Mouse (Mus musculus) MEL (cell line): ENCODE data around the gene Serpind1. TPM values are rescaled to one million over a fixed set of nuclear protein-coding genes. Genes with fewer than 3 reads are reported as not detected.

Experiments
- DNase-seq: peaks from one replicate; pipeline ENCODE4 v3.0.0; 2011; ENCODE audit warnings: low read depth, low spot score
- H3K27ac ChIP-seq: 2 replicates; pipeline ENCODE4 v1.5.1; 2012; ENCODE audit warnings: low read depth, mild to moderate bottlenecking, control low read depth, low read length, moderate library complexity; ENCODE audit not compliant: control insufficient read depth
- H3K27me3 ChIP-seq, 2 experiments: fragments of 150-350 bp in 1 of 2; sonication (generic) in 1 of 2; 2 replicates each; pipeline ENCODE4 v1.6.1; 2012; ENCODE audit warnings: low read length in 2 of 2, mild to moderate bottlenecking in 2 of 2, improper control_type of control experiment in 1 of 2, moderate library complexity in 1 of 2; ENCODE audit not compliant: insufficient read depth in 2 of 2, control insufficient read depth in 1 of 2
- H3K36me3 ChIP-seq, 2 experiments: 2 replicates each; pipeline ENCODE4 v1.6.1; 2012 to 2014; ENCODE audit warnings: low read length in 2 of 2, improper control_type of control experiment in 1 of 2, inconsistent platforms in 1 of 2, mild to moderate bottlenecking in 1 of 2; ENCODE audit not compliant: insufficient read depth in 2 of 2, control insufficient read depth in 1 of 2
- H3K4me1 ChIP-seq, 2 experiments: fragments of 150-350 bp in 1 of 2; sonication (generic) in 1 of 2; 2 replicates each; pipeline ENCODE4 v1.6.1; 2012; ENCODE audit warnings: low read length in 2 of 2, improper control_type of control experiment in 1 of 2, mild to moderate bottlenecking in 1 of 2; ENCODE audit not compliant: insufficient read depth in 2 of 2, control insufficient read depth in 1 of 2
- H3K4me3 ChIP-seq, 2 experiments: fragments of 150-350 bp in 1 of 2; sonication (generic) in 1 of 2; 2 replicates each; pipeline ENCODE4 v1.5.1; 2012; ENCODE audit warnings: low read depth in 2 of 2, low read length in 2 of 2, mild to moderate bottlenecking in 2 of 2, moderate library complexity in 2 of 2, control low read depth in 1 of 2, improper control_type of control experiment in 1 of 2; ENCODE audit not compliant: control insufficient read depth in 1 of 2, insufficient read depth in 1 of 2
- H3K79me2 ChIP-seq: 2 replicates; pipeline ENCODE4 v1.6.1; 2012; ENCODE audit warnings: mild to moderate bottlenecking, low read length, moderate library complexity; ENCODE audit not compliant: control insufficient read depth, poor library complexity, insufficient read depth
- H3K9ac ChIP-seq: 2 replicates; pipeline ENCODE4 v1.6.1; 2012; ENCODE audit warnings: low read depth, mild to moderate bottlenecking, control low read depth, low read length, moderate library complexity; ENCODE audit not compliant: control insufficient read depth, poor library complexity, severe bottlenecking
- H3K9me3 ChIP-seq: fragments of 150-350 bp; sonication (generic); replicated peaks from 2 replicates; pipeline ENCODE4 v1.6.1; 2012; ENCODE audit warnings: mild to moderate bottlenecking, low read length, improper control_type of control experiment, moderate library complexity; ENCODE audit not compliant: insufficient read depth
- CHD2 ChIP-seq: IDR thresholded peaks from 2 replicates; pipeline ENCODE4 v1.6.1; 2011; ENCODE audit warnings: low read length, improper control_type of control experiment
- CTCF ChIP-seq, 3 experiments: IDR thresholded peaks in 2 of 3; conservative IDR thresholded peaks in 1 of 3; 2 replicates each; pipeline ENCODE4 v1.5.1; 2011 to 2012; ENCODE audit warnings: low read length in 3 of 3, low read depth in 2 of 3, mild to moderate bottlenecking in 2 of 3, improper control_type of control experiment in 1 of 3, inconsistent platforms in 1 of 3, mixed read lengths in 1 of 3, moderate library complexity in 1 of 3; ENCODE audit not compliant: control insufficient read depth in 1 of 3, insufficient read depth in 1 of 3, poor library complexity in 1 of 3, severe bottlenecking in 1 of 3
- E2F4 ChIP-seq: IDR thresholded peaks from 2 replicates; pipeline ENCODE4 v1.6.1; 2011; ENCODE audit warnings: low read depth, low read length, improper control_type of control experiment, borderline replicate concordance
- ETS1 ChIP-seq: IDR thresholded peaks from 2 replicates; pipeline ENCODE4 v1.6.1; 2012; ENCODE audit warnings: low read depth, mild to moderate bottlenecking, inconsistent platforms, low read length, improper control_type of control experiment, moderate library complexity
- GATA1 ChIP-seq: IDR thresholded peaks from 2 replicates; pipeline ENCODE4 v1.6.1; 2011; ENCODE audit warnings: low read depth, low read length, improper control_type of control experiment
- HCFC1 ChIP-seq: IDR thresholded peaks from 2 replicates; pipeline ENCODE4 v1.6.1; 2012; ENCODE audit warnings: low read depth, mild to moderate bottlenecking, inconsistent platforms, low read length, improper control_type of control experiment, moderate library complexity
- JUND ChIP-seq: IDR thresholded peaks from 2 replicates; pipeline ENCODE4 v1.6.1; 2011; ENCODE audit warnings: low read depth, mild to moderate bottlenecking, improper control_type of control experiment, low read length
- MAZ ChIP-seq: IDR thresholded peaks from 2 replicates; pipeline ENCODE4 v1.6.1; 2012; ENCODE audit warnings: low read depth, mild to moderate bottlenecking, inconsistent platforms, low read length, improper control_type of control experiment
- MXI1 ChIP-seq: IDR thresholded peaks from 2 replicates; pipeline ENCODE4 v1.6.1; 2011; ENCODE audit warnings: mild to moderate bottlenecking, low read depth, low read length, improper control_type of control experiment
- MYB ChIP-seq: IDR thresholded peaks from 2 replicates; pipeline ENCODE4 v1.6.1; 2011; ENCODE audit warnings: mild to moderate bottlenecking, low read depth, low read length, improper control_type of control experiment
- NRF1 ChIP-seq: IDR thresholded peaks from 2 replicates; pipeline ENCODE4 v1.6.1; 2014; ENCODE audit warnings: low read depth, mild to moderate bottlenecking, inconsistent platforms, low read length, improper control_type of control experiment, moderate library complexity; ENCODE audit not compliant: poor library complexity, insufficient read depth, severe bottlenecking
- SIN3A ChIP-seq: IDR thresholded peaks from 2 replicates; pipeline ENCODE4 v1.6.1; 2012; ENCODE audit warnings: low read length, improper control_type of control experiment, inconsistent platforms
- TAL1 ChIP-seq: IDR thresholded peaks from 2 replicates; pipeline ENCODE4 v1.6.1; 2012; ENCODE audit warnings: mild to moderate bottlenecking, inconsistent platforms, low read length, moderate library complexity, mixed read lengths
- TBP ChIP-seq: IDR thresholded peaks from 2 replicates; pipeline ENCODE4 v1.8.0; 2011; ENCODE audit warnings: low read depth, low read length, improper control_type of control experiment
- TCF12 ChIP-seq: IDR thresholded peaks from 2 replicates; pipeline ENCODE4 v1.6.1; 2014; ENCODE audit warnings: low read depth, mild to moderate bottlenecking, inconsistent platforms, low read length, improper control_type of control experiment, moderate library complexity
- ZC3H11A ChIP-seq: IDR thresholded peaks from 2 replicates; pipeline ENCODE4 v1.6.1; 2012; ENCODE audit warnings: low read depth, mild to moderate bottlenecking, inconsistent platforms, low read length, improper control_type of control experiment
- ZKSCAN1 ChIP-seq: IDR thresholded peaks from 2 replicates; pipeline ENCODE4 v1.6.1; 2012; ENCODE audit warnings: low read depth, mild to moderate bottlenecking, inconsistent platforms, low read length, improper control_type of control experiment, moderate library complexity
- polyA plus RNA-seq, 2 experiments: library from polyadenylated mRNA; stranded (reverse) in 1 of 2; unstranded in 1 of 2; fragments of >175 nt in 1 of 2; fragments of >200 nt in 1 of 2; gene quantifications; 2 replicates each; pipeline versions ENCODE4 v1.2.1 to v1.2.4; 2012; ENCODE audit warnings: low replicate concordance in 2 of 2, low read depth in 1 of 2; ENCODE audit not compliant: insufficient read length in 2 of 2, insufficient read depth in 1 of 2, missing spikeins in 1 of 2
- total RNA-seq: library from RNA; depleted of rRNA; stranded (reverse); fragments of 300-350 nt; gene quantifications from 2 replicates; pipeline ENCODE4 v1.2.3, GENCODE M21; 2012

Serpind1 gene
- total and polyA plus RNA-seq, 3 experiments: not detected

GRCm38 (mm10) chr16:17339701-17340100 lies 8.5 kb downstream of the Serpind1 start:
- Histone ChIP-seq H3K9ac (no peak overlapping the region), H3K4me3 (no peak overlapping the region), H3K79me2 (no peaks in the 10 kb centered on the region), H3K27ac (no peak overlapping the region), H3K4me1 (peaks cover 0 to 2% of the 10 kb centered on the region in 2 experiments; a peak in 3 of 4 replicates), H3K27me3 (no peaks in the 10 kb centered on the region), H3K9me3 (no peaks in the 10 kb centered on the region), H3K36me3 (no peaks in the 10 kb centered on the region; a peak in 1 of 4 replicates)
- no peak for DNase-seq
- TF ChIP-seq ETS1 (no peak), ZKSCAN1 (no peak), MYB (no peak), MXI1 (no peak), ZC3H11A (no peak), HCFC1 (no peak), GATA1 (no peak), JUND (no peak), TAL1 (no peak), MAZ (no peak), TCF12 (no peak), TBP (no peak)

- DNase-seq: no peak
- Histone ChIP-seq H3K27ac (no peak overlapping the region), H3K27me3 (no peaks in the 10 kb centered on the region), H3K4me3 (no peak overlapping the region), H3K36me3 (no peaks in the 10 kb centered on the region; a peak in 1 of 4 replicates), H3K9ac (no peak overlapping the region), H3K9me3 (no peaks in the 10 kb centered on the region), H3K4me1 (peaks cover 0 to 2% of the 10 kb centered on the region in 2 experiments; a peak in 3 of 4 replicates)
- TF ChIP-seq CHD2: no peak
- TF ChIP-seq CTCF (IDR thresholded peaks at IDR 0.05 in 2 of 3, conservative IDR thresholded peaks at IDR 0.05 in 1 of 3; ENCODE audit: control insufficient read depth in 1 of 3, insufficient read depth in 1 of 3, low read depth in 2 of 3, low read length in 3 of 3, poor library complexity in 1 of 3, severe bottlenecking in 1 of 3): no peak
- TF ChIP-seq MXI1: no peak
- no peak for TF ChIP-seq HCFC1
- no peak for TF ChIP-seq E2F4
- TF ChIP-seq, all 39 proteins: peak for 0
- H3K79me2 ChIP-seq: no peaks in the 10 kb centered on the region
Measured at GRCm38 (mm10) chr16:17340705-17341104, 9.5 kb downstream of the Serpind1 start.

GRCm38 (mm10) chr16:17341847-17342246 lies 10.7 kb downstream of the Serpind1 start:
- Histone ChIP-seq H3K4me3 (no peak overlapping the region), H3K9ac (no peak overlapping the region), H3K4me1 (peaks cover 0 to 2% of the 10 kb centered on the region in 2 experiments; a peak in 3 of 4 replicates), H3K9me3 (no peaks in the 10 kb centered on the region), H3K27ac (no peak overlapping the region), H3K36me3 (no peaks in the 10 kb centered on the region; a peak in 1 of 4 replicates), H3K27me3 (no peaks in the 10 kb centered on the region), H3K79me2 (no peaks in the 10 kb centered on the region)
- TF ChIP-seq NRF1 (peak; percentile 23; the same call in 1 of the 2 replicates), SIN3A (no peak)
- DNase-seq: no peak
